Mouse (Mus musculus) CD4-positive, CD25-positive, alpha-beta regulatory T cell, adult 4 months (primary cell): ENCODE measurements around the gene Ube2l6. TPM values are rescaled to one million over a fixed set of nuclear protein-coding genes. Genes with fewer than 3 reads are reported as not detected.

Experiments
- ATAC-seq: one replicate; pipeline ENCODE4 v1.8.0; 2017
- polyA plus RNA-seq, 2 experiments: library from polyadenylated mRNA; unstranded; fragments of 100-300 nt; shearing (Covaris generic); gene quantifications; one replicate each; pipeline ENCODE4 v1.2.1; 2017

Gene Ube2l6
- polyA plus RNA-seq: 100 to 1,000 TPM in 1 of 2 experiments, 10 to 100 TPM in 1; 89.3 to 121 TPM

DNA sequence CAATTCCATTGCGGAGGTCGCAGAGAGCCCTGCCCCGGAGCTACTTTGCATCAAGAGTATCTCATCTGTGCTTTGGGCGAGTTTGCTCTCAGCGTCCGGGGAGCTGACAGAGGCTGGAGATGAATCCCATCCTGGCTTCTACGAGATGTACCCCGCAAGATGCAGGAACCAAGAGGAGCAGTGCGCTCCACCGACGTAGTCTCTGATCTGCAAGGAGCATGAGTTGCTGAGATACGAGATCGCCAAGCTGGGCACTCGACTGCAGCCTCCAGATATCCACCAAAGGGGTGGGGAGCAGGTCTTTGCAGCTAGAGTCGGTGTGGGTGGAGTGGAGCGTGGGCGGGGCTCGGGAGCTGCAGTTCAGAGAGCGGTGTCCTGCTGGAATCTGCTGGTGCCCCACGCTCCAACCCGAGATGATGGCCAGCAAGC, at the start of gene Ube2l6:
Gene Ube2l6 (plus strand): TSS at position 336 of the 429 bp plus-strand sequence.
- peak; percentile 34 for ATAC-seq

- ATAC-seq: no peak
These were observed 48.5 kb upstream of the Ube2l6 start for GRCm38 (mm10) chr2:84750115-84750514.

DNA sequence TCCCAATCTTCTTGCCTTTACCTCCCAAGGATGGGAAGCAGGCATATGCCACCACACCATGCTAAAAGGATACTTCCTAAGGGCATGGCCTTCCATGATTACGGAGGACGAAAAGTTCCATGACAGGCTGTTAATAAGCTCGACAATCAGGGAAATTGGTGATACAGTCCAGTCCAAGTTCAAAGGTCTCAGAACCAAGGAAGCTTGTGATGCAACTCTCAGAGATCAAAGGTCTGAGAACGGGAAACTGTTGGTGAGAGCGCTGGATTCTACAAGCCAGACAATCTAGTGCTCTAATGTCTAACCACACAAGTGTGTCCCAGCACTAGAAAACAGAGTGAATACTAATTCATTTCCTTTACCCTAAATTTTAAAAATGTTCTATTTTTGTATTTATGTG, 42.4 kb upstream of the Ube2l6 start:
- no peak for ATAC-seq

DNA sequence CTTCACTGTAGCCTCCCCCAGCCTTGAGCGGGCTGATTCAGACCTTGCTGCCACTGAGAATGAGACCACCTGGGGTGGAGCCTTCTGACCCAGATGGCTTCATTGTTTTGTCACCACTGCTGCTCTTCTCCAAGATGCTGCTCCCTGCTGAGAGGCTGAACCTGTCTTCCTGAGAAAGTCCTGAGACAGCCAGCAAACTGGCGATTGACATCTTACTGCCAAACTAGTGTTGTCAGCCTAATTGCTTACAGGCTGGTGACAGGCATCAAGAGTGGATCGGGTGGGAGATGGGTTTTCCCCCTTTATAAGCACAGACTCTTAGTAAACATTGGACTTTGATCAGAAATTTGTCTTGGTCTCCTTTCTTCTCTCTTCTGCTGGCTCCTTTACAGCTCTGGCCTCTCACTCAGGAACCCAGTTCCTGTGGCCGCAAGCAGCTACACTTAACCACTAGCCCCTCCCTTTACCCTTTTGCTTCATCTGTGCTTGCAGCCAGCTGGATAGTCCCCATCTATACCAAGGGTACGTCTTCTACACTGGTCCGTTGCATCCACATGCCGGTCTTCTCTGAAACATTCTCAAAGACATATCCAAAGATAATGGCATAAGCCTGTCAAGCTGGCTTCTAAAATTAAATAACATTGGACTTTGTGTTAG, 41.5 kb upstream of the Ube2l6 start:
- no peak for ATAC-seq

- ATAC-seq: peak; percentile 75
These were observed 40.0 kb upstream of the Ube2l6 start for GRCm38 (mm10) chr2:84758542-84759127.

DNA sequence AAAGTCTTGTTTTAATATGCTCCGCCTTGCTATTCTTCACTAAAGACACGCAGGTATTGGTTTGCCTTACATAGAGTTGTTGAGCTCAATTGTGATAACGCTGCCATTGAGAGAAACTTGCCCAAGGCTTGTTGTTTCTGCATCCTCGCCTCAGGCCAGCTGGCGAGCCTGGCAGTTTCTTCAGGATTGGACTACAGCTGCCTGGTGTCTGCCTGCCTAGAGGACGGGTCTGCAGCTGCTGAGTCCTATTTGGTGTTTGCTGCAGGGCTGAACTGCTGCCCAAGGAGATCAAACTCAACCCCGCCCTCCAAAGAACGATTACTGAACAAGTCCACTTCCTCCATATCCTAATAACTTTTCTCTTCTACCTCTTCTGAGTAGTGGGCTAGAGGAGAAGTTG, 37.9 kb upstream of the Ube2l6 start:
- no peak for ATAC-seq

DNA sequence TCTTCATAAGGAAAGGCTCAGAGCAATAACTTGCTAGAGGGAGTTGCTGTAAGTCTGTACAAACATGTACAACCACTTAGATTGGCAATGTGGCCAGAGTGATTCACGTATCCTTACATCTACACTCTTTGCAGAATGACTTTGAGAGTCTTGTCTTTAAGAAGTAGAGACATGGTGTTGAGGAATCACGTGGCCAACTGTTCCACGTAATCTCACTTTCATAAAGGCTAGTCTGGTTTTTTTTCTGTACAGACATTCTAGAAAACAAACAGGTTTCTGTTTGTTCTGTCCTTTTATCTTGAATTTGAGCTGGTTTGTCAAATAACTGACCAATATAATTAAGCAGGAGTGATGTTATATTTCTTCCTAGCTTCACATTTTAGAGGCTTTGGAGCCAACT, 37.3 kb upstream of the Ube2l6 start:
- ATAC-seq: no peak

- no peak for ATAC-seq
These were observed 36.8 kb upstream of the Ube2l6 start for GRCm38 (mm10) chr2:84761840-84762239.

GRCm38 (mm10) chr2:84762295-84762694, 36.3 kb upstream of the Ube2l6 start:
- no peak for ATAC-seq

DNA sequence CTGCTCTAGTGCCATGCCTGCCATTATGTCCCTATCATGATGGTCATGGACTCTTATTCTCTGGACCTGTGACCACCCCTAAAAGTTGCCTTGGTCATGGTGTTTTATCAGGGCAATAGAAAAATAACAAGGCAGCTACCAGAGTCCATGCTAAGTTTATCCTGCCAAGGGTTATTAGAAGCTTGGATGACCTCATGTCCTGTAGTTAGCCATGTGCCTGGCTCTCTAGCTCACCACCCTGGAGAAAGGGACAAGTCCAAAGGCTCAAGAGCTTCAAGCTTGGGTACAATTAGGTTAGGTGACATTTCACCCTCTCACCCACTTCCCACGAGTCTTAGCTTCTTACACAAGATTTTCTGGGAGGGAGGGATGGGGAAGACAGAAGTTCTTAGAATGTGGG, 35.8 kb upstream of the Ube2l6 start:
- ATAC-seq: no peak

GRCm38 (mm10) chr2:84770501-84770900, 28.1 kb upstream of the Ube2l6 start:
- no peak for ATAC-seq

GRCm38 (mm10) chr2:84772454-84772853, 26.2 kb upstream of the Ube2l6 start:
- no peak for ATAC-seq

DNA sequence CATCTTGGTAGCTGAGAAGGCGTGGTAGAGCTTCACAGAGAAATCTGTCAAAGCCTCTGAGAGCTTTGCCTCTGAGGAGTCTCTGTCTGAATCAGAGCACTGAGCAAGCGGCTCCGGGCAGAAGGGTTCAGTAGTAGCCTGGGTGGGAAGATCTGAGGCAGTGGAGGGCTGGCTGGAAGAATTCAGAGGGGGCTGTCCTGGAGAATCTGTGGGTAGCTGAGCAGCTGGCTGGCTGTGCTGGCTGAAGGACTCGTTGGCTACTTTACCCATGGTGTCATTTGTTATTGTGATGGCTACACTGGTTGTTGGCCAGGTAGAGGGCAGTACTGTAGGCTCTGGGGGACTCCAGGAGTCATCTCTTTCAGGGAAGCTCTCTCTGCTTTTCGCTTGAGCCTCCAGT, 25.4 kb upstream of the Ube2l6 start:
- no peak for ATAC-seq

DNA sequence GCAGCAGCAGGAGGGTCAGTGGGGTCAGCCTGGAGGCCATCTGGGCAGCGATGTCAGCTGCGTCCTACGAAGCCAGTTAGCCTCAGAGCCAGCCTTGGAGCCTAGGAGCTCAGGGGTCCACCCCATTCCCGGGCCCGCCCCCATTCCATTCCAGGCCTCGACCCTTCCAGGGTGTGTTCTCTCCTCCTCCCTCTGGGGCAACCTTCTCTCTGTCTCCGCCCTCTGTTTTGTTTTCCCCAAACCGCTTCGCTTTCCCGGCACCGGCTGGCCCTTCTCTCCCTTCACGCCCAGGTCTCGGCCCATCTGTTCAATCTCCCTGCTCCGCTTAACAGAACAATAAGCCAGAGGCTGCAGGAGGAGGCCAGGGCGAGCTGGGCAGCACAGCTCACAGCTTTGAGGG, 23.9 kb upstream of the Ube2l6 start:
- no peak for ATAC-seq

DNA sequence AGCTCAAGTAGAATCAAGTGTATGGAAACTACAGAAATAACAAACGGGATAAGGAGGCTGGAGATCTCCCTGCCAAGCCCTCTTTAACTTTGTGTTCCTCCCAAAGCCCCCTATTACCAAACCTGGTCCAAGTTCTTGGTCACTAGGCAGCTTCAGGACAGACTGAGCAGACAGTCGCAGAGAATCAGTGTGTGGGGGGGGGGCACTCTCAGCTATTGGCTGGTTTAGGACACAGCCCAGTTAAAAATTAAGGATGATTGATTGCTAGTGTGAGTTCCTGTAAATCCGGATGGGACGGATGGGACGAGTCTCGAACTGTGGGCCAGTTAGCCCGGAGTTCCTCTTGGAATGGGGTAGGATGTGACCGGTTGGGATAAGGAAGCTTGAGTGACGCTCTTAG, 23.4 kb upstream of the Ube2l6 start, which contains the start of gene Serping1:
Gene Serping1 (minus strand): TSS at position 204 of the 400 bp plus-strand sequence.
- no peak for ATAC-seq

DNA sequence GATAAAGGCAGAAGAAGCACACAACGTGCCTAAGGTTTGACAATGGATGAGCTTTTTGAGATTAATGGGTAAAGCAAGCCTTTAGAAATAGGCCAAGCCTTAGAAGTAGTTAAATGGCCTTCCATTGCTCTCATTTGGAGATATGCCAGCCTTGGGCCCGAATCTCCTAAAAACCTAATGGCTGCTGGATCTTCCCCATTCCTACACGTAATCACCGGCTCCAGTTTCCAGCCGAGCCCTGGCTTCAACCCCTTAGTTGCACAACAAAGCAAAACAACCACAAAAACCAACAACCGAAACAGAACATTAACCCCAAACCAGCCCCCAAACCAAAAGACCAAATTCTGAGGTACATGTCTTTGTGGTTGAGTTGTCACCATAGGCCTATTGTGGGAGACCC, 23.0 kb upstream of the Ube2l6 start:
- no peak for ATAC-seq

- ATAC-seq: no peak
These were observed 20.9 kb upstream of the Ube2l6 start for GRCm38 (mm10) chr2:84777706-84778105.

DNA sequence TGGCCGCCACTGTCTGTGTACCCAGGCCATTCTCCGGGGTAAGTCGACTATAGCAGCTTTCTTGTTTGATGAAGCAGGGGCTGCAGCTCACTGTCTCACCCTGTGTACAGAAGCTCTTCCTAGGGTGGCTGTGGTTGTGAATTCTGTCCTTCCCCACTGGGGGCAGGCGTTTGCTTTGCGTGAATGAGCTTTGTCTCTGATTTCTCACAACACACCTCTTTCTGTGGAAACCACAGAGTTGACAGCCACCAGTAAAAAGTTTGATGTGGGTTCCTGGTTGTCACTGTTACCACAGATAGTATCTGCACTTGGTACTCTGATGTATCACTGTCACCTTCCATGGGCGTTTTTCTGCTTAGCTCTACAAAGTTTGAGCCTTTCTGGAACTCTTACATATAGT, 19.4 kb upstream of the Ube2l6 start:
- peak; percentile 95 for ATAC-seq

DNA sequence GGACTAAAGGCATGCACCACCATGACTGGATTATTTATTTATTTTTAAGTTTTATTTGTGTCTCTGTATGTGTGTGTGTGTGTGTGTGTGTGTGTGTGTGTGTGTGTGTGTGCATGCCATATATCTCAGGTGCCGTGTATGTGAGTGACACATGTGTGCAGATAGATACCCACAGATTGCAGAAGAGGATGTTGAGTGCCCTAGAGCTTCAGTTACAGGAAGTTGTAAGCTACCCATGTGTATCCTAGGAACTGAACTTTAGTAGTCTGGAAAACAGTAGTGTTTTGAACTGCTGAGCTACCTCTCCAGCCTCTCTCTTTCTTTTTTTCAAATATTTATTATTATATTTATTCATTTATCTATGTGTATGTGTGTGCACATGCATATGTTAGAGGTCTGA, 15.3 kb upstream of the Ube2l6 start:
- ATAC-seq: no peak

- no peak for ATAC-seq
These were observed 14.6 kb upstream of the Ube2l6 start for GRCm38 (mm10) chr2:84783840-84784566.

- no peak for ATAC-seq
These were observed 10.3 kb upstream of the Ube2l6 start for GRCm38 (mm10) chr2:84788316-84788715.

- no peak for ATAC-seq
These were observed 8.2 kb upstream of the Ube2l6 start for GRCm38 (mm10) chr2:84790418-84790817.

DNA sequence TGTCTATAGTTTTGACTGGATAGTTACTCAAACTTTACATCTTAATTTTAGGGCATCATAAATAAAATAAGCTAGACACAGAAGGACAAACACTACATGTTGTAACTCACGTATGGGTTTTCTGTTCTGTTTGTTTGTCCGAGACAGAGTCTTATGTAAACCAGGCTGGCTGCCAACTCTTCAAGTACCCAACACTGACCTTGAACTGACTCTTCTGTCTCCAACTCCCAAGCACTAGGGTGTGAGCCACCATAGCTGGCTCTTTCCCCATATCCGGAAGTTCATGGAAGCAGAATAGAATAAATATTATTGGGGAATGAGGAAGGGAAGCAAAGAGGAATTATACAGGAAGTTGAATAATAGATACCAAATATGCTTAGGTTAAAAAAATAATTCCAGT, 6.1 kb upstream of the Ube2l6 start:
- no peak for ATAC-seq

DNA sequence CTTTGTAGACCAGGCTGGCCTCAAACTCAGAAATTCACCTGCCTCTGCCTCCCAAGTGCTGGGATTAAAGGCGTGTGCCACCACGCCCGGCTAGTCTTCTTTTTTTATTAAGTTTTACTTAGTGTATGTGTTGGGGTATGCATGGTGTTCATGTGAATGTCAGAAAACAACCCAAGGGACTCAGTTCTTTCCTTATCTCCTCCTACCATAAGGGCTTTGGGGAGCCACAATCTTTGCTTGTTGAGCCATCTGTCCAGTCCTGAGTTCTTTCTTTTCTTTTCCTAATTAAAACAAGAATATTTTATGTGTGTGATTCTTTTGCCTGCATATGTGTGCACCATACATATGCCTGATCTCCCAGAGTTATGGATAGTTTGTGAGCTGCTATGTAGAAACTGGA, 5.5 kb upstream of the Ube2l6 start:
- ATAC-seq: no peak
